Mouse (Mus musculus) thymus, postnatal 0 days (tissue): ENCODE measurements around the gene Ube2g2. TPM values are rescaled to one million over a fixed set of nuclear protein-coding genes. Genes with fewer than 3 reads are reported as not detected.

Experiments used
- microRNA counts: library from miRNA; unstranded; fragments of <30 nt; microRNA quantifications from one replicate; lab custom pipeline; 2015
- microRNA-seq: library from miRNA; unstranded; fragments of <30 nt; microRNA quantifications from one replicate; pipeline ENCODE4, GENCODE M21; 2016; ENCODE audit warnings: borderline number of aligned reads
- polyA plus RNA-seq: library from polyadenylated mRNA; unstranded; fragments of >200 nt; fragmentation: Nextera tagmentation; extraction: Ambion mirVana; gene quantifications from 2 replicates; pipeline ENCODE4 v1.2.1, GENCODE M21; 2015

Gene Ube2g2
- polyA plus RNA-seq, 1 experiment from 2014 or later, result 67.9 TPM

MicroRNAs encoded within 50 kb of the gene (microRNA counts, 519-probe panel; counts per million panel counts)
- microRNA mmu-miR-1930 (lab: Ali Mortazavi, UCI), result 473 counts per million, percentile 71 among the panel's probes with 10 or more counts

Small RNA genes within 50 kb of the gene (microRNA-seq; reads per million reads assigned to microRNA genes)
- gene Mir1930, result 20.8 reads per million, percentile 26 among the genes with 10 or more reads in this experiment

Other genes with a start within 250 kb of the Ube2g2 start
- gene Adarb1, start 204.0 kb upstream of the Ube2g2 start, polyA plus RNA-seq, result 1.3 and 1.8 TPM in 2 replicates
- gene Fam207a, start 106.5 kb upstream of the Ube2g2 start, polyA plus RNA-seq, result 47.5 and 51.5 TPM in 2 replicates
- gene Itgb2, start 92.0 kb upstream of the Ube2g2 start, polyA plus RNA-seq, result 121 and 126 TPM in 2 replicates
- 79.8 and 85.6 TPM in 2 replicates for gene Pttg1ip, start 40.6 kb upstream of the Ube2g2 start, polyA plus RNA-seq
- gene Sumo3, start 16.2 kb upstream of the Ube2g2 start, polyA plus RNA-seq, result 251 and 259 TPM in 2 replicates
- 9.2 and 23.4 TPM in 2 replicates for gene Gm49325, start 16.1 kb upstream of the Ube2g2 start, polyA plus RNA-seq
- gene Tspear, start 64.3 kb downstream of the Ube2g2 start, polyA plus RNA-seq, result 0.77 and 0.84 TPM in 2 replicates
- gene Gm19402, start 68.5 kb downstream of the Ube2g2 start, polyA plus RNA-seq, result not detected in 2 replicates
- gene Gm9508, start 75.0 kb downstream of the Ube2g2 start, polyA plus RNA-seq, result not detected in 2 replicates
- gene Gm10272, start 84.4 kb downstream of the Ube2g2 start, polyA plus RNA-seq, result not detected in 2 replicates
- gene Gm10024, start 89.2 kb downstream of the Ube2g2 start, polyA plus RNA-seq, result not detected in 2 replicates
- gene Gm10142, start 93.5 kb downstream of the Ube2g2 start, polyA plus RNA-seq, result not detected in 2 replicates
- gene Krtap12-1, start 98.3 kb downstream of the Ube2g2 start, polyA plus RNA-seq, result not detected in 2 replicates
- not detected in 2 replicates for gene Gm10100, start 104.2 kb downstream of the Ube2g2 start, polyA plus RNA-seq
- gene Gm18596, start 120.4 kb downstream of the Ube2g2 start, polyA plus RNA-seq, result not detected in 2 replicates
- not detected in 2 replicates for gene Gm9736, start 129.1 kb downstream of the Ube2g2 start, polyA plus RNA-seq
- not detected in 2 replicates for gene Gm3233, start 137.4 kb downstream of the Ube2g2 start, polyA plus RNA-seq
- not detected in 2 replicates for gene Gm3238, start 149.1 kb downstream of the Ube2g2 start, polyA plus RNA-seq
- gene Gm7138, start 154.7 kb downstream of the Ube2g2 start, polyA plus RNA-seq, result not detected in 2 replicates
- gene Gm3250, start 160.3 kb downstream of the Ube2g2 start, polyA plus RNA-seq, result not detected in 2 replicates
- gene Gm7137, start 165.9 kb downstream of the Ube2g2 start, polyA plus RNA-seq, result not detected in 2 replicates
- not detected in 2 replicates for gene Gm9639, start 172.8 kb downstream of the Ube2g2 start, polyA plus RNA-seq
- not detected in 2 replicates for gene Gm19668, start 176.9 kb downstream of the Ube2g2 start, polyA plus RNA-seq
- gene Gm9507, start 189.6 kb downstream of the Ube2g2 start, polyA plus RNA-seq, result not detected in 2 replicates
- not detected in 2 replicates for gene Gm2696, start 192.4 kb downstream of the Ube2g2 start, polyA plus RNA-seq
- gene Krtap10-4, start 204.8 kb downstream of the Ube2g2 start, polyA plus RNA-seq, result not detected in 2 replicates
- gene Krtap10-10, start 213.7 kb downstream of the Ube2g2 start, polyA plus RNA-seq, result not detected in 2 replicates
- gene Gm36176, start 224.5 kb downstream of the Ube2g2 start, polyA plus RNA-seq, result not detected in 2 replicates
- gene Gm10318, start 230.6 kb downstream of the Ube2g2 start, polyA plus RNA-seq, result not detected in 2 replicates
- not detected in 2 replicates for gene Gm3285, start 239.7 kb downstream of the Ube2g2 start, polyA plus RNA-seq